Mouse (Mus musculus) CD4-positive naive resting alpha-beta T cell, adult 76 days (primary cell): Measurements from ENCODE around the gene Ctrc. TPM values are rescaled to one million over a fixed set of nuclear protein-coding genes. Genes with fewer than 3 reads are reported as not detected.

Source experiments
- total RNA-seq: library from RNA; stranded (reverse); gene quantifications from one replicate; pipeline ENCODE4 v1.2.4, GENCODE M21; 2023

Gene Ctrc
- not detected for total RNA-seq

GRCm38 (mm10) chr4:141845999-141846398 is at the start of gene Ctrc:
Gene Ctrc (minus strand): TSS chr4:141846359.

DNA sequence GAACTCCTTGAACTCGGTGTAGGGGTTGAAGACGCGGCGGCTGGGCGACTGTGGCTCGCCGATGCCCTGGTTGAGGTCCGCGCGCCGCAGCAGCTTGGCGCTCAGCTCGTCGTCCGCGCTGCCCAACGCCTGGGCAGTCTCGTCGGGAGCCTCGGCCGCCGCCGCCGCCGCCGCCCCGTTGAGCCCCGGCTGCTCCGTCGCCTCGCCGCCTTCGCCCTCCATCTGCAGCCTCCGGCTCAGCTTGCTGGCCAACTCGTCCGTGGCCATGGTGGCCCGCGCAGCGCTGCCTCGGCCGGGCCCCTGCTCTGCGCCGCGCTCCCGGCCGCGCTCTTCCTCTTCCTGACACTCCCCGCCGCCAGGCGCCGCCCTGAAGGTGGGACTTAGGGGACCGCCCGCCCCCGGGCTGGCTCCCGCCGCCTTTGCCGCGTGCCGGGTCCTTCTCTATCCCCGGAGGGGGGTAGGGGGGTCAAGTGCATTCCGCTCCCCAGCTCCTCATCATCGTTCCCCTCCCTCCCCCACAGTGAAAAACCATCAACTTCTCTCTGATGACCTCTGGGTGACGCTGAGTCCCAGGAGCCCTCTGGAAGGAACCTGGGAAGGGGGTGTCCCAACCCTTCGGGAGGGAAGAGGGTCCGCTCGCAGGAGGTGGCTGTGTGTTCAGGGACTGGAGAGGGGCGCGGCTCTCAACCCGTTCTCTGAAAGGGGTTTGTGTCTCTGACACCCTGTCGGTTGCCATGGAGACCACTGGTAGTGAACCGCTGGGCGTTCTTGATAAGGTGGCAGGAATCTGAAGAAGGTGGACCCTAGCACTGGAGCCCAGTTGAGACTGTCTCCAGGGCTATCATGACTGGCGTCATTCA is 28.7 kb upstream of the Ctrc start, which contains the start of gene Efhd2:
Gene Efhd2 (minus strand): TSS at position 320 of the 860 bp plus-strand sequence.

GRCm38 (mm10) chr4:141826060-141826459 is 20.1 kb downstream of the Ctrc start, which contains the start of gene Cela2a:
Gene Cela2a (minus strand): TSS chr4:141826160.

GRCm38 (mm10) chr4:141793282-141794151 is 52.6 kb downstream of the Ctrc start, which contains the start of gene Casp9:
Gene Casp9 (plus strand): TSS chr4:141793612.

DNA sequence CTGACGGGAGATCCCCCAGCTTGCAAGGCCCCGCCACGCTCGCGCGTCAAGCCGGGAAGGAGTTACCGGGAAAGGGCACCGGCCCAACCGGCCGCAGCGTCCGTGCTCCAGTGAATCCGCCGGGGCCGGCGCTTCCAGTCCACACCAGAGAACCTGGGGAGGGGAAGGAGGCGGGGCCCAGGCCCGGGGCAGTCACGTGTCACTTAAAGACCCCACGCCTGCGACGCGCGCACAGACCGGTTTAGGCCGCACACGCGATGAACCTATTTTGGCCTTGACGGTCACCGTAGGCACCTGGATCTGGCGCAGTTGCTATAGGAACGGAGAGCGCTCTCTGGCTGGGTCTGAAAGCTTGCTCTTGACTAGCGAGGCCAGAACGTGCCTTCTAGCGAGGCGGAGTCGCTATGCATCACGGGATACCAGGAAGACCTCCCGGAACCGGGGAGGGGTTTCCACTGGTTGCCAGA is 55.6 kb downstream of the Ctrc start, which contains the start of gene Dnajc16:
Gene Dnajc16 (minus strand): TSS at position 408 of the 467 bp plus-strand sequence.

Other genes with a start within 250 kb of the Ctrc start
- gene Fblim1, start 240.3 kb downstream of the Ctrc start, total RNA-seq, result 0.97 TPM
- gene Tmem82, start 227.7 kb downstream of the Ctrc start, total RNA-seq, result 0.21 TPM
- gene Slc25a34, start 222.5 kb downstream of the Ctrc start, total RNA-seq, result not detected
- gene Plekhm2, start 181.5 kb downstream of the Ctrc start, total RNA-seq, result 34.1 TPM
- 0.53 TPM for gene Rsc1a1, start 160.8 kb downstream of the Ctrc start, total RNA-seq
- gene Ddi2, start 122.9 kb downstream of the Ctrc start, total RNA-seq, result 49.3 TPM
- not detected for gene Agmat, start 99.7 kb downstream of the Ctrc start, total RNA-seq
- 8.6 TPM for gene Dnajc16, start 55.4 kb downstream of the Ctrc start, total RNA-seq
- 8.2 TPM for gene Casp9, start 52.7 kb downstream of the Ctrc start, total RNA-seq
- 1.5 TPM for gene Cela2a, start 20.2 kb downstream of the Ctrc start, total RNA-seq
- 36.0 TPM for gene Efhd2, start 28.6 kb upstream of the Ctrc start, total RNA-seq
- 0.12 TPM for gene Fhad1, start 168.7 kb upstream of the Ctrc start, total RNA-seq
- gene Tmem51, start 237.9 kb upstream of the Ctrc start, total RNA-seq, result 0.79 TPM